Mouse (Mus musculus) bone marrow, adult 2 months (tissue): ENCODE results near the gene Ripor1. TPM values are rescaled to one million over a fixed set of nuclear protein-coding genes. Genes with fewer than 3 reads are reported as not detected.
"Not testable (repeated sequence)": the region's sequence is repeated elsewhere in the genome, so short reads cannot be mapped to it uniquely, and the experiment has no call there.

Source experiments
- H3K27ac ChIP-seq: fragments of 200-500 bp; 2 replicates; pipeline ENCODE4 v1.5.1; 2012; ENCODE audit warnings: low read depth, mild to moderate bottlenecking, control low read depth, inconsistent platforms, low read length; ENCODE audit not compliant: control insufficient read depth, poor library complexity, insufficient read depth
- H3K4me1 ChIP-seq: fragments of 200-500 bp; 2 replicates; pipeline ENCODE4 v1.6.1; 2011; ENCODE audit warnings: low read length; ENCODE audit not compliant: control insufficient read depth, insufficient read depth
- H3K4me3 ChIP-seq: fragments of 200-500 bp; replicated peaks from 2 replicates; pipeline ENCODE3; 2011; ENCODE audit warnings: mild to moderate bottlenecking, low read depth, low read length, control low read depth; ENCODE audit not compliant: control insufficient read depth
- CTCF ChIP-seq: fragments of 200-500 bp; IDR thresholded peaks from 2 replicates; pipeline ENCODE4 v1.5.1; 2011; ENCODE audit warnings: low read length, control low read depth; ENCODE audit not compliant: control insufficient read depth, insufficient read depth
- POLR2A ChIP-seq: fragments of 200-500 bp; IDR thresholded peaks from 2 replicates; pipeline ENCODE4 v1.6.1; 2011; ENCODE audit warnings: low read depth, mild to moderate bottlenecking, control low read depth, low read length, borderline replicate concordance; ENCODE audit not compliant: control insufficient read depth
- WGBS: fragments of 180-500 bp; shearing (Covaris S2); methylation state at CpG from one replicate; pipeline ENCODE4 v1.1.7; 2018; 5-methylcytosine and 5-hydroxymethylcytosine counted together
- polyA plus RNA-seq: library from polyadenylated mRNA; stranded (reverse); fragments of >200 nt; gene quantifications from 2 replicates; pipeline ENCODE4 v1.2.4, GENCODE M21; 2011; ENCODE audit warnings: low replicate concordance; ENCODE audit not compliant: missing spikeins, insufficient read depth, insufficient read length

The Ripor1 gene
- polyA plus RNA-seq: 11.9 and 23.1 TPM in 2 replicates

DNA sequence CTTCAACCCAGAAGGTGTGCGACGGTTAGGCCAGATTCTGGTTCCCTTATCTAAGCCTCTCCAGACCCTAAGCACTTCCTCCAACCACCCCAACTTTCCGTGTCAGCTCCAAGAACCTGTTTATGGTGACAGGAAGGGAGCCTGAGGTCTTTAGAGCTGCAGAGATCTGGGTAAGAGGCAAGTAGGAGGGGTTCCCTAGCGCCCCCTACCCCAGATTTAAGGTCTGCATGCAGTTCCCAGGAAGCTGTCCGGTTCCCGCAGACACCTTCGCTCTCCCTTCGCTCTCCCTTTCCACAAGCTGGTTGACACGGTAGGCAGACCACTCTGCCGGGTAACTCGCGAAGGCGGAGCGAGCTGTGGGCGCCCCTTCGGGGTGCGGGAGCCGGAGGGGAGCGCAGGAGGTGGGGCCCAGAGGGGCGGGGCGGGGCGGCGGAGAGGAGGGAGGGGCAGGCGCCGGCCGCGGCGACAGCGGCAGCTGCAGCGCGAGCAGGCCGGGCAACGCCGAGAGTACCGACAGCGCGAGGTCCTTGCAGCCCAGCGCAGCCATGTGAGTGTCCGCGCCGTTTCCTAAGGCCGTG is at the start of gene Ripor1:
TSS of gene Ripor1 (plus strand) at position 452 of the 578 bp plus-strand sequence.
- peak within 1 kb of the TSS; percentile 88 for H3K27ac ChIP-seq
- TF ChIP-seq POLR2A: peak; percentile 80; the same call in 1 of the 2 replicates
- TF ChIP-seq CTCF: no peak
- peaks cover 16% of the 10 kb centered on the region for H3K4me1 ChIP-seq
- WGBS: under 1% methylated on average over 36 of the region's 42 CpGs
- peak within 1 kb of the TSS; percentile 83 for H3K4me3 ChIP-seq

DNA sequence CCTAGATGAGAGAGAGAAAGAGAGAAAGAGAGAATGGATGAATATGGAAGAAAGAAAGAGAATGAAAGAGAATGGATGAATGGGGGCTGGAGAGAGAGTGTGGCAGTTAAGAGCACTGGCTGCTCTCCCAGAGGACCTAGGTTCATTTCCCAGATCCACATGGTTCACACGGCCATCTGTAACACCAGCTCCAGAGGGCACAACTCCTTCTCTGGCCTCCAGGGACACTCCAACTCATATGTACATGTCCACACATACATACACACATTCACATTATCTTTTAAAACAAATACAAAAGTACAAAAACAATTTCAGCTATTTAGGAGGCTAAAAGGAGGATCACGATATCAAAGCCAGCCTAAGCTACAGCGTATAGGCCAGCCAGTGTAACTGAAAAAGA is 42.2 kb upstream of the Ripor1 start:
- Histone ChIP-seq H3K4me1 (peaks cover 4% of the 10 kb centered on the region), H3K27ac (no peak overlapping the region)
- TF ChIP-seq CTCF (no peak), POLR2A (no peak)

GRCm38 (mm10) chr8:105563871-105564270 is 41.2 kb upstream of the Ripor1 start:
- Histone ChIP-seq H3K4me3 (no peak overlapping the region), H3K4me1 (peaks cover 4% of the 10 kb centered on the region), H3K27ac (no peak overlapping the region)
- 76% methylated on average over 1 of the region's 1 CpGs for WGBS
- TF ChIP-seq POLR2A: no peak

More for the DNA sequence above, 42.2 kb upstream of the Ripor1 start:
- no peak overlapping the region for H3K4me3 ChIP-seq
- 85% methylated on average over 3 of the region's 3 CpGs for WGBS

DNA sequence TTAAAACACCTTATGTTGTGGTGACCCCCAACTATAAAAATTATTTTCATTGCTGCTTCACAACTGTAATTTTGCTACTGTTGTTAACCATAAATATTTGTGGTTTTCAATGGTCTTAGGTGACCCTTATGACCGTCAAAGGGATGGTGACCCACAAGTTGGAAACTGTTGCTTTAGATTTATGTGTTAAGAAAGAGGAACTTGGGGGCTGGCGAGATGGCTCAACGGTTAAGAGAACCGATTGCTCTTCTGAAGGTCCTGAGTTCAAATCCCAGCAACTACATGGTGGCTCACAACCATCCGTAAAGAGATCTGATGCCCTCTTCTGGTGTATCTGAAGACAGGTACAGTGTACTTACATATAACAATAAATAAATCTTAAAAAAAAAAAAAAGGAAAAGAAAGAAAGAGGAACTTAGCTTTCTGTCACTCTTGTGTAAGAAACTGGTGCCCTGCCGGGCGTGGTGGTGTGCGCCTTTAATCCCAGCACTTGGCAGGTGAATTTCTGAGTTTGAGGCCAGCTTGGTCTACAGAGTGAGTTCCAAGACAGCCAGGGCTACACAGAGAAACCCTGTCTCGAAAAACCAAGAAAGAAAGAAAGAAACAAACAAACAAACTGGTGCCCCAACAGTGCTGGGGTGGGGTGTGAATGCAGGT is 40.4 kb upstream of the Ripor1 start:
- WGBS: 4% methylated on average over 9 of the region's 9 CpGs
- Histone ChIP-seq H3K27ac (peak overlapping the region; percentile 95), H3K4me3 (peak overlapping the region; percentile 85)
- H3K4me1 ChIP-seq: not testable (repeated sequence)

- Histone ChIP-seq H3K4me1 (peaks cover 4% of the 10 kb centered on the region), H3K4me3 (peak overlapping the region; percentile 85), H3K27ac (peak overlapping the region; percentile 95)
- TF ChIP-seq CTCF: no peak
- WGBS: 0% methylated on average over 31 of the region's 31 CpGs
Measured at GRCm38 (mm10) chr8:105565401-105565881, 39.6 kb upstream of the Ripor1 start.

DNA sequence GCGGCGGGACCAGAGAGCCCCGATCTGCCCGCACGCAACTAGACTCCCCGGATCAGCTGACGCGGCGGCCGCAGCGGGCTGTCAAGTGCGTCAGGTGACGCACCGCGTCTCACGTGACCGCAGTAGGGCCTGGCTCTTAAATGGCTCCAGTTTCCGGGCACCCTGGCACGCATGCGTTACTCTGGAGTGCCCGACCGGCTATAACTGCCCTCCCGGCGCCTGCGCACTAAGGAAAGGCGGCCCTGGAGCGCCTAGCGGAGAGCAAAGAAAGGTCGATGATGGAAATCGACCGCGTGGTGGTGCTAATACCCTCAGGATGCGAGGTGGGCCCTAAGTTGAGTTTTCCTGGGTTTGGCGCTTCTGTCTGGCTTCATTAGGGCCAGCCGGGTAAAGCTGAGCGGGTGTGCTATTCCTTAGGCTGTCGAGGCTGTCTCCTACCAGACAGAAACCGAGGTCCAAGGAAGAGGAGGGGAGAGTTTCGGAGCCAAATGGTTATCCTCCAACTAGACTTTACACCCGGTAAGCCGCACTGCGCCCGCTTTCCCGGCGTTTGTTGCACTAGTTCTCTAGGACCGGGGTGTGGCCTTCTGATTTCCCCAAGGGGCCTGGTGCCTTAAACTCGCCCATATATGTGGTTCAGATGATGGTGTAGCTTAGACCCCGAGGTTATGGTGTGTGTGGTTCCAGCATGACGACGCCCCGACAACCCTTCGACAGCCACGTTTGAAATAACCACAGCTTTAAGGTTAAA is 38.9 kb upstream of the Ripor1 start, which contains the start of gene Atp6v0d1:
TSS of gene Atp6v0d1 (minus strand) at position 96 of the 751 bp plus-strand sequence.
- Histone ChIP-seq H3K4me3 (peak within 1 kb of the TSS; percentile 85), H3K4me1 (peaks cover 4% of the 10 kb centered on the region), H3K27ac (peak within 1 kb of the TSS; percentile 95)
- WGBS: 1% methylated on average over 53 of the region's 53 CpGs
- peak; percentile 83 for TF ChIP-seq CTCF
- TF ChIP-seq POLR2A: peak; percentile 85

GRCm38 (mm10) chr8:105566703-105567595 is 38.1 kb upstream of the Ripor1 start:
- peak overlapping the region; percentile 79 for H3K4me3 ChIP-seq
- WGBS: 13% methylated on average over 27 of the region's 27 CpGs
- TF ChIP-seq POLR2A (no peak), CTCF (no peak)
- H3K27ac ChIP-seq: peak overlapping the region; percentile 57
- peaks cover 4% of the 10 kb centered on the region for H3K4me1 ChIP-seq
